Mouse (Mus musculus): ENCODE results near the gene Ficd. TPM values are rescaled to one million over a fixed set of nuclear protein-coding genes. Genes with fewer than 3 reads are reported as not detected.
"Not testable (repeated sequence)": the region's sequence is repeated elsewhere in the genome, so short reads cannot be mapped to it uniquely, and the experiment has no call there.

Gene Ficd
- polyA plus RNA-seq, 1 experiment from 2014 or later: 6.9 TPM

DNA sequence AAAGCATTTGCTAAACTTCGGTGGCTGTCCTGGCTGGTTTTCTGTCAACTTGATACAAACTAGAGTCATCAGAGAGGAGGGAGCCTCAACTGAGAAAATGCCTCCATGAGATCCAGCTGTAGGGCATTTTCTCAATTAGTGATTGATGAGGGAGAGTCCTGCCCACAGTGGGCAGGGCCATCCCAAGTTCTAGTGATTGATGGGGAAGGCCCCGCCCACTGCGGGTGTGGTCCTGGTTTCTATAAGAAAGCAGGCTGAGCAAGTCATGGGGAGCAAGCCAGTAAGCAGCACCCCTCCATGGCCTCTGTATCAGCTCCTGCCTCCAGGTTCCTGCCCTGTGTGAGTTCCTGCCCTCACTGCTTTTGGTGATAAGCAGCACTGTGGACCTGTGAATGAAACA lies 48.5 kb downstream of the Ficd start:
- not testable (repeated sequence) for H3K36me3 ChIP-seq (ENCODE audit: control insufficient read depth, insufficient read depth, low read length); H3K9me3 ChIP-seq (ENCODE audit: control insufficient read depth, low read length); H3K4me3 ChIP-seq (ENCODE audit: low read length); H3K27me3 ChIP-seq (ENCODE audit: control insufficient read depth, insufficient read depth, low read depth, low read length); H3K9ac ChIP-seq (ENCODE audit: low read length); ATAC-seq (ENCODE audit: low read depth); H3K4me2 ChIP-seq (ENCODE audit: low read depth, low read length)
- WGBS: 26% methylated on average over 3 of the region's 3 CpGs
- Histone ChIP-seq H3K27ac (ENCODE audit: low read length) (peak overlapping the region; percentile 92), H3K4me1 (replicated peaks; ENCODE audit: control insufficient read depth, insufficient read depth, low read length) (peaks cover 13% of the 10 kb centered on the region)

DNA sequence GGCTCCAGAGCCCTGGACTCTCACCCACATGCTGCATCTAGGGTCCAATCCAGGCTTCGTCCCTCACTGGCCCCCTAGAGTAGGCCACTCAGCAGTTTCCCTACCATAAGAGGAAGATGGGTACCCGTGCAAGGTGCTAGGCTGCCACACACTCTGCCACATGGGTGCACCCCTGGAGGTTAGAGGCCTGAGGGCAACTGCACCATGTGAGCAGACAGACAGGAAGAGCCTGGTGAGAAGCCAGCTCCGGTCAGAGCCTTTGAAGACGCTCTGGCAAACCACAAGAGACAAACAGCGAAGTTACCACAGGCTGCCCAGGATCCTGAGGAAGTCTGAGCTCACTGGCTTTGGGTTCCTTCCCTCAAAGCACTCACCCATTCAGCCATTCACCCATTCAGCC lies 51.4 kb downstream of the Ficd start:
- Histone ChIP-seq H3K4me1 (replicated peaks; ENCODE audit: control insufficient read depth, insufficient read depth, low read length) (peaks cover 37% of the 10 kb centered on the region), H3K4me3 (ENCODE audit: low read length) (no peak overlapping the region), H3K9me3 (ENCODE audit: control insufficient read depth, low read length) (no peaks in the 10 kb centered on the region), H3K27me3 (ENCODE audit: control insufficient read depth, insufficient read depth, low read depth, low read length) (no peaks in the 10 kb centered on the region; the same call in 1 of the 2 replicates), H3K9ac (ENCODE audit: low read length) (no peak overlapping the region), H3K4me2 (ENCODE audit: low read depth, low read length) (no peak overlapping the region), H3K27ac (ENCODE audit: low read length) (no peak overlapping the region), H3K36me3 (ENCODE audit: control insufficient read depth, insufficient read depth, low read length) (no peaks in the 10 kb centered on the region)
- 73% methylated on average over 5 of the region's 5 CpGs for WGBS
- no peak for ATAC-seq (ENCODE audit: low read depth)

DNA sequence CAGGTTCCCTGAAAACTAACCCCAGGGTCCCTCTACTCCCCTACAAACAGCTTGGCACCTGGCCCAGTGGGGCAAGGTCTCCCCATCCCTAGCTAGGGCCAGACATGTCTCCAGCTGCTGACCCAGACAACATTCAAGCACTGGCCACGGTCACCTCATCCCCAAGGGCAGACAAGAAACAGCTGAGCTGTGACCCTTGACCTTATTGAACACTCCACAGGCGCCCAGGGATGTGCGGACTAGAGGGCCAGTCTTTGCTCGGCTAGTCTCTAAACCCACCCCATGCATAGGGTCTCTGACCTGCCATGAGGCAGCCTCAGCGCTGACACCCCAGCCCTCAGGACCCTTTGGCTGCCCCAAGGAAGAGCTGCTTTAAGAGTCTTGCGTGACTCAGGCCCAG lies 53.0 kb downstream of the Ficd start:
- Histone ChIP-seq H3K4me3 (ENCODE audit: low read length) (no peak overlapping the region), H3K27ac (ENCODE audit: low read length) (peak overlapping the region; percentile 60), H3K9ac (ENCODE audit: low read length) (no peak overlapping the region), H3K36me3 (ENCODE audit: control insufficient read depth, insufficient read depth, low read length) (no peaks in the 10 kb centered on the region), H3K4me2 (ENCODE audit: low read depth, low read length) (no peak overlapping the region), H3K27me3 (ENCODE audit: control insufficient read depth, insufficient read depth, low read depth, low read length) (no peaks in the 10 kb centered on the region), H3K9me3 (ENCODE audit: control insufficient read depth, low read length) (no peaks in the 10 kb centered on the region), H3K4me1 (replicated peaks; ENCODE audit: control insufficient read depth, insufficient read depth, low read length) (peaks cover 29% of the 10 kb centered on the region)
- 31% methylated on average over 6 of the region's 6 CpGs for WGBS
- ATAC-seq (ENCODE audit: low read depth): peak; percentile 10; the same call in 1 of the 2 replicates

DNA sequence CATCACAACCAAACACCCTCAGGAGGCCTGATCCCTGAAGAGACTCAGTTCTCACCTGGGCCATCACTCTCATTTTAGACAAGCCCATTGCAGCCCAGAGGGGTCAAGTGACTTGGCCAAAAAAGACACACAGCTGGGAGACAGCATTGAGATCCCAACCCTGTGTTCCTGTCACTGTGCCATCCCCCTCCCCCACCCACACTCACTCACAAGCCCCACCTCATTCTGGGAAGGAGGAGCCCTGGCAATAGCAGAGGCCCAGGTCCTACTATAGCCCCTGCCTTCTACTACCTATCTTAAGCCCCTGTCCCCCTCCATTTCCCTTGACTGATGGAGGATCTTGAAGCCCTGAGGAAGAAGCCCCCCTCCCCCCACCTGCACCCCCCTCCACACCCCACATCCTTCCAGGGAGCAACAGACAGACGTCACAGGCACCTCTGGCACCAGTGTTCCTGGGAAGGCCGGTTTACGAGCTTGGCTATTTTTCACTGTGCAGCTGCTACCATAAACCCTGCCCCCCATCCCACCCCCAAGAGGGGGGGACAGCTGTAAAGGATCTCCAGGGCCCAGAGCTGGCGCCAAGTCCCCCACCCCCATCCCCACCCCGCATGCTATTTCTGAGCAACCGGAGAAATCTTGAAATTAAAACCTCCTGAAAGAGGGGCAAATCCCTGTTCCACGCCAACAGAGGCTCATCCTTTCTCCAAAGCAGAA lies 53.6 kb downstream of the Ficd start:
- 38% methylated on average over 7 of the region's 7 CpGs for WGBS
- Histone ChIP-seq H3K9ac (ENCODE audit: low read length) (peak overlapping the region; percentile 34), H3K4me3 (ENCODE audit: low read length) (no peak overlapping the region), H3K27me3 (ENCODE audit: control insufficient read depth, insufficient read depth, low read depth, low read length) (no peaks in the 10 kb centered on the region), H3K9me3 (ENCODE audit: control insufficient read depth, low read length) (no peaks in the 10 kb centered on the region), H3K36me3 (ENCODE audit: control insufficient read depth, insufficient read depth, low read length) (no peaks in the 10 kb centered on the region), H3K27ac (ENCODE audit: low read length) (peak overlapping the region; percentile 91), H3K4me2 (ENCODE audit: low read depth, low read length) (0 out of 2 replicates have a peak overlapping the region, but pooled peaks have one; percentile 10), H3K4me1 (replicated peaks; ENCODE audit: control insufficient read depth, insufficient read depth, low read length) (peaks cover 29% of the 10 kb centered on the region)
- peak; percentile 92 for ATAC-seq (ENCODE audit: low read depth)

Other genes with a start within 250 kb of the Ficd start
- 4.5 and 4.8 TPM in 2 replicates for gene Wscd2, start 245.5 kb upstream of the Ficd start, polyA plus RNA-seq (2015; fragmentation: Nextera tagmentation; extraction: Ambion mirVana)
- 14.0 and 17.9 TPM in 2 replicates for gene Cmklr1, start 85.4 kb upstream of the Ficd start, polyA plus RNA-seq (2015; fragmentation: Nextera tagmentation; extraction: Ambion mirVana)
- not detected in 2 replicates for gene 1700069L16Rik, start 11.0 kb upstream of the Ficd start, polyA plus RNA-seq (2015; fragmentation: Nextera tagmentation; extraction: Ambion mirVana)
- gene Sart3, start 36.7 kb downstream of the Ficd start, polyA plus RNA-seq (2015; fragmentation: Nextera tagmentation; extraction: Ambion mirVana): 40.6 and 42.5 TPM in 2 replicates
- 104 and 114 TPM in 2 replicates for gene Iscu, start 36.9 kb downstream of the Ficd start, polyA plus RNA-seq (2015; fragmentation: Nextera tagmentation; extraction: Ambion mirVana)
- 49.9 and 51.1 TPM in 2 replicates for gene Tmem119, start 64.7 kb downstream of the Ficd start, polyA plus RNA-seq (2015; fragmentation: Nextera tagmentation; extraction: Ambion mirVana)
- gene Selplg, start 96.8 kb downstream of the Ficd start, polyA plus RNA-seq (2015; fragmentation: Nextera tagmentation; extraction: Ambion mirVana): 7.4 and 9.5 TPM in 2 replicates
- 131 and 138 TPM in 2 replicates for gene Coro1c, start 173.0 kb downstream of the Ficd start, polyA plus RNA-seq (2015; fragmentation: Nextera tagmentation; extraction: Ambion mirVana)

All from lung, embryonic 16.5 days (tissue).